Mouse (Mus musculus): ENCODE measurements around the gene Ces1g. TPM values are rescaled to one million over a fixed set of nuclear protein-coding genes. Genes with fewer than 3 reads are reported as not detected.

The Ces1g gene
- polyA plus RNA-seq, 1 experiment from 2014 or later: not detected

GRCm38 (mm10) chr8:93252400-93252925 lies 84.6 kb downstream of the Ces1g start:
- ATAC-seq (ENCODE audit: low FRiP score): no peak
- Histone ChIP-seq H3K9me3 (ENCODE audit: control insufficient read depth, low read length) (no peaks in the 10 kb centered on the region), H3K27me3 (ENCODE audit: control insufficient read depth, insufficient read depth, low read length) (no peaks in the 10 kb centered on the region), H3K4me1 (replicated peaks; ENCODE audit: control insufficient read depth, insufficient read depth, low read length) (no peaks in the 10 kb centered on the region), H3K36me3 (ENCODE audit: control insufficient read depth, insufficient read depth, low read length) (no peaks in the 10 kb centered on the region), H3K4me3 (ENCODE audit: low read depth, low read length) (no peak overlapping the region), H3K27ac (ENCODE audit: low read depth, low read length) (no peak overlapping the region), H3K4me2 (replicated peaks; ENCODE audit: low read depth, low read length) (no peak overlapping the region), H3K9ac (ENCODE audit: low read depth, low read length) (no peak overlapping the region)
- WGBS: 100% methylated on average over 1 of the region's 1 CpGs
- DNase-seq (ENCODE audit: low spot score): no peak

Other genes with a start within 250 kb of the Ces1g start
- gene Ces1c, start 206.0 kb downstream of the Ces1g start, polyA plus RNA-seq (2014; fragmentation: Nextera tagmentation; extraction: Ambion mirVana): not detected in 2 replicates
- gene Ces1d, start 139.5 kb downstream of the Ces1g start, polyA plus RNA-seq (2014; fragmentation: Nextera tagmentation; extraction: Ambion mirVana): 0.53 TPM in 1 of 2 replicates, not detected in the other
- gene Ces1e, start 107.7 kb downstream of the Ces1g start, polyA plus RNA-seq (2014; fragmentation: Nextera tagmentation; extraction: Ambion mirVana): not detected in 2 replicates
- not detected in 2 replicates for gene Ces1f, start 57.6 kb downstream of the Ces1g start, polyA plus RNA-seq (2014; fragmentation: Nextera tagmentation; extraction: Ambion mirVana)
- gene Ces1h, start 42.4 kb upstream of the Ces1g start, polyA plus RNA-seq (2014; fragmentation: Nextera tagmentation; extraction: Ambion mirVana): not detected in 2 replicates
- 0.21 TPM in 1 of 2 replicates, not detected in the other for gene Ces5a, start 198.5 kb upstream of the Ces1g start, polyA plus RNA-seq (2014; fragmentation: Nextera tagmentation; extraction: Ambion mirVana)